20 mouse cellular contexts compared by ENCODE assay signal in genomic region chr10:77497185-77497584, GRCm38 (mm10). TPM values are rescaled to one million over a fixed set of nuclear protein-coding genes. Genes with fewer than 3 reads are reported as not detected.
DNase-seq lines count a peak whose midpoint lies in the region; ATAC-seq and TF ChIP-seq lines count a peak whose summit lies in the region.
"Had no signal": no experiment of that assay in that cellular context is flagged by ENCODE, and none has a peak within 500 bp of the region (broad histone marks: within the 10 kb centered on the region; RNA-seq: fewer than 3 reads in every experiment).

No protein-coding gene starts in this region.

- H3K4me3 ChIP-seq in limb, embryonic 13.5 days: no peak overlapping the region
- no peak overlapping the region for H3K4me3 ChIP-seq in limb, embryonic 10.5 days
- no peak overlapping the region for H3K4me3 ChIP-seq in lung, embryonic 15.5 days
- peak overlapping the region; percentile 31 for H3K4me3 ChIP-seq in olfactory bulb, adult 2 months (ENCODE audit: insufficient read depth, low read depth, low read length)
- no peak overlapping the region for H3K4me3 ChIP-seq in midbrain, embryonic 16.5 days (ENCODE audit: low read depth, low read length)
- H3K4me3 ChIP-seq: embryonic facial prominence, embryonic 10.5 days; embryonic facial prominence, embryonic 12.5 days; forebrain, embryonic 13.5 days; forebrain, embryonic 15.5 days had no signal

- H3K4me1 ChIP-seq in limb, embryonic 13.5 days: peaks cover 15% of the 10 kb centered on the region
- H3K4me1 ChIP-seq in limb, embryonic 10.5 days: peaks cover 24% of the 10 kb centered on the region
- H3K4me1 ChIP-seq in lung, embryonic 15.5 days: peaks cover 66% of the 10 kb centered on the region
- peaks cover 58% of the 10 kb centered on the region for H3K4me1 ChIP-seq in olfactory bulb, adult 2 months (ENCODE audit: control insufficient read depth, insufficient read depth, low read length)
- no peaks in the 10 kb centered on the region for H3K4me1 ChIP-seq in midbrain, embryonic 16.5 days (ENCODE audit: control insufficient read depth, insufficient read depth, low read length)
- H3K4me1 ChIP-seq: embryonic facial prominence, embryonic 12.5 days; forebrain, embryonic 13.5 days; forebrain, embryonic 15.5 days had no signal

- H3K9me3 ChIP-seq in limb, embryonic 13.5 days: 0 out of 2 replicates have a peak, but pooled peaks cover 4% of the 10 kb centered on the region
- no peaks in the 10 kb centered on the region for H3K9me3 ChIP-seq in limb, embryonic 10.5 days (replicated peaks)
- H3K9me3 ChIP-seq in lung, embryonic 15.5 days: no peaks in the 10 kb centered on the region
- no peaks in the 10 kb centered on the region for H3K9me3 ChIP-seq in midbrain, embryonic 16.5 days (replicated peaks; ENCODE audit: control insufficient read depth, low read length, poor library complexity, severe bottlenecking)
- H3K9me3 ChIP-seq: embryonic facial prominence, embryonic 12.5 days; forebrain, embryonic 13.5 days; forebrain, embryonic 15.5 days; G1E had no signal

- H3K27me3 ChIP-seq in limb, embryonic 13.5 days: no peaks in the 10 kb centered on the region
- H3K27me3 ChIP-seq in limb, embryonic 10.5 days (ENCODE audit: low read depth, poor library complexity, severe bottlenecking): no peaks in the 10 kb centered on the region
- H3K27me3 ChIP-seq in lung, embryonic 15.5 days: no peaks in the 10 kb centered on the region
- no peaks in the 10 kb centered on the region for H3K27me3 ChIP-seq in midbrain, embryonic 16.5 days (ENCODE audit: control insufficient read depth, insufficient read depth, low read depth, low read length)
- H3K27me3 ChIP-seq: embryonic facial prominence, embryonic 12.5 days; forebrain, embryonic 13.5 days; forebrain, embryonic 15.5 days; Patski had no signal

- no peak overlapping the region for H3K4me2 ChIP-seq in limb, embryonic 13.5 days (replicated peaks)
- H3K4me2 ChIP-seq in lung, embryonic 15.5 days: no peak overlapping the region
- no peak overlapping the region for H3K4me2 ChIP-seq in midbrain, embryonic 16.5 days (ENCODE audit: low read length)
- H3K4me2 ChIP-seq: embryonic facial prominence, embryonic 12.5 days; forebrain, embryonic 13.5 days; forebrain, embryonic 15.5 days had no signal

- no peak for TF ChIP-seq POLR2A in olfactory bulb, adult 2 months (IDR thresholded peaks at IDR 0.05; ENCODE audit: insufficient read depth, low read depth, low read length)

- peak; percentile 64 for DNase-seq in cerebellum, adult 9-11 months
- DNase-seq in cerebellum, adult 11-12 months: no peak
- no peak for DNase-seq in limb, embryonic 10.5 days (ENCODE audit: low spot score)
- no peak for DNase-seq in lung, postnatal 10 days
- DNase-seq: adrenal gland, adult 8-10 months; adrenal gland, postnatal 14 days; adrenal gland, postnatal 36 days; cerebellum, adult 9-10 months; forebrain, postnatal 0 days had no signal

- H3K36me3 ChIP-seq in limb, embryonic 13.5 days: peaks cover 84% of the 10 kb centered on the region
- H3K36me3 ChIP-seq in limb, embryonic 10.5 days: peaks cover 89% of the 10 kb centered on the region
- peaks cover 39% of the 10 kb centered on the region for H3K36me3 ChIP-seq in lung, embryonic 15.5 days
- peaks cover 5% of the 10 kb centered on the region; the same call in 1 of the 2 replicates for H3K36me3 ChIP-seq in midbrain, embryonic 16.5 days (ENCODE audit: control insufficient read depth, insufficient read depth, low read length)

- no peak for ATAC-seq in limb, embryonic 13.5 days (ENCODE audit: low FRiP score, low read depth)
- no peak for ATAC-seq in lung, embryonic 15.5 days (ENCODE audit: borderline replicate concordance, extremely low read depth, low FRiP score, low TSS enrichment)
- no peak for ATAC-seq in midbrain, embryonic 16.5 days
- ATAC-seq: activated CD4-positive, CD25-positive, alpha-beta regulatory T cell, adult 4 months; forebrain, embryonic 13.5 days; forebrain, embryonic 15.5 days; forebrain, postnatal 0 days had no signal

- H3K27ac ChIP-seq in limb, embryonic 13.5 days: 0 out of 2 replicates have a peak overlapping the region, but pooled peaks have one; percentile 6
- H3K27ac ChIP-seq in limb, embryonic 10.5 days: no peak overlapping the region
- 0 out of 2 replicates have a peak overlapping the region, but pooled peaks have one; percentile 30 for H3K27ac ChIP-seq in lung, embryonic 15.5 days
- H3K27ac ChIP-seq in olfactory bulb, adult 2 months (ENCODE audit: insufficient read depth, low read depth, low read length): peak overlapping the region; percentile 90
- no peak overlapping the region for H3K27ac ChIP-seq in midbrain, embryonic 16.5 days (ENCODE audit: low read length)
- H3K27ac ChIP-seq: embryonic facial prominence, embryonic 10.5 days; embryonic facial prominence, embryonic 12.5 days; forebrain, embryonic 13.5 days; forebrain, embryonic 15.5 days had no signal

- no peak for TF ChIP-seq CTCF in olfactory bulb, adult 2 months (IDR thresholded peaks at IDR 0.05; ENCODE audit: insufficient read depth, low read depth, low read length)

- WGBS in limb, embryonic 13.5 days: 93% methylated on average over 13 of the region's 13 CpGs
- WGBS in limb, embryonic 10.5 days: 94% methylated on average over 13 of the region's 13 CpGs
- 87% methylated on average over 13 of the region's 13 CpGs for WGBS in lung, embryonic 15.5 days
- 62% methylated on average over 13 of the region's 13 CpGs for WGBS in olfactory bulb, adult 2 months
- WGBS in midbrain, embryonic 16.5 days: 98% methylated on average over 13 of the region's 13 CpGs

- no peak overlapping the region for H3K9ac ChIP-seq in limb, embryonic 13.5 days
- no peak overlapping the region for H3K9ac ChIP-seq in lung, embryonic 15.5 days
- no peak overlapping the region for H3K9ac ChIP-seq in midbrain, embryonic 16.5 days (ENCODE audit: low read depth, low read length)
- H3K9ac ChIP-seq: embryonic facial prominence, embryonic 12.5 days; forebrain, embryonic 13.5 days; forebrain, embryonic 15.5 days; forebrain, postnatal 0 days had no signal

RNA-seq across cellular contexts. Expression of gene Fam207a, which starts 18.4 kb away (rescaled TPM):
- polyA plus RNA-seq in limb, embryonic 13.5 days (2015; fragmentation: Nextera tagmentation; extraction: Ambion mirVana): 40.7 and 43.6 TPM in 2 replicates
- 51.0 and 51.8 TPM in 2 replicates for polyA plus RNA-seq in limb, embryonic 10.5 days (2016; fragmentation: Nextera tagmentation; extraction: Ambion mirVana)
- 35.1 and 38.0 TPM in 2 replicates for polyA plus RNA-seq in lung, embryonic 15.5 days (2015; fragmentation: Nextera tagmentation; extraction: Ambion mirVana)
- not detected in 2 replicates for polyA plus RNA-seq in olfactory bulb, adult 2 months (2012; ENCODE audit: insufficient read depth, insufficient read length, low replicate concordance, missing spikeins)
- polyA plus RNA-seq in midbrain, embryonic 16.5 days (2015; fragmentation: Nextera tagmentation; extraction: Ambion mirVana): 40.5 and 44.1 TPM in 2 replicates

RNA-seq across cellular contexts. Expression of gene Itgb2, which starts 32.9 kb away (rescaled TPM):
- 1.2 and 1.3 TPM in 2 replicates for polyA plus RNA-seq in limb, embryonic 13.5 days (2015; fragmentation: Nextera tagmentation; extraction: Ambion mirVana)
- 0.75 and 0.85 TPM in 2 replicates for polyA plus RNA-seq in limb, embryonic 10.5 days (2016; fragmentation: Nextera tagmentation; extraction: Ambion mirVana)
- 3.7 and 5.3 TPM in 2 replicates for polyA plus RNA-seq in lung, embryonic 15.5 days (2015; fragmentation: Nextera tagmentation; extraction: Ambion mirVana)
- 191 TPM in 1 of 2 replicates, not detected in the other for polyA plus RNA-seq in olfactory bulb, adult 2 months (2012; ENCODE audit: insufficient read depth, insufficient read length, low replicate concordance, missing spikeins)
- 0.59 and 0.67 TPM in 2 replicates for polyA plus RNA-seq in midbrain, embryonic 16.5 days (2015; fragmentation: Nextera tagmentation; extraction: Ambion mirVana)

Comparison
In these comparisons a context has a peak if more than half of its experiments do, and no peak if none do; other contexts are left out.
1. H3K27ac ChIP-seq: peak in limb, embryonic 13.5 days (single experiment), lung, embryonic 15.5 days (single experiment) and olfactory bulb, adult 2 months (single experiment); none in limb, embryonic 10.5 days (single experiment) and midbrain, embryonic 16.5 days (single experiment).